Mouse (Mus musculus): ENCODE measurements around the gene Cxcr2. TPM values are rescaled to one million over a fixed set of nuclear protein-coding genes. Genes with fewer than 3 reads are reported as not detected.

Gene Cxcr2
- total and polyA plus RNA-seq, 2 experiments from 2014 or later = 0.18 to 0.52 TPM

GRCm38 (mm10) chr1:74111696-74112030 lies 42.1 kb upstream of the Cxcr2 start:
- DNase-seq (ENCODE audit: low spot score) (no peak), ATAC-seq (no peak)
- Histone ChIP-seq H3K27me3 (ENCODE audit: insufficient read depth, low read length) (no peaks in the 10 kb centered on the region), H3K9me3 (ENCODE audit: low read length) (no peaks in the 10 kb centered on the region), H3K4me1 (ENCODE audit: insufficient read depth, low read length) (peaks cover 8% of the 10 kb centered on the region), H3K27ac (peak overlapping the region; percentile 62; the same call in 1 of the 2 replicates), H3K9ac (replicated peaks; ENCODE audit: low read length) (no peak overlapping the region), H3K4me2 (ENCODE audit: low read depth, low read length) (no peak overlapping the region), H3K4me3 (ENCODE audit: low read length) (no peak overlapping the region), H3K36me3 (ENCODE audit: insufficient read depth, low read length) (no peaks in the 10 kb centered on the region)
- WGBS = 15% methylated on average over 6 of the region's 6 CpGs
- TF ChIP-seq CTCF (IDR thresholded peaks at IDR 0.05; ENCODE audit: low read depth) = no peak

- Histone ChIP-seq H3K4me1 (ENCODE audit: insufficient read depth, low read length) (peaks cover 8% of the 10 kb centered on the region), H3K27me3 (ENCODE audit: insufficient read depth, low read length) (no peaks in the 10 kb centered on the region), H3K4me2 (ENCODE audit: low read depth, low read length) (no peak overlapping the region), H3K9ac (replicated peaks; ENCODE audit: low read length) (no peak overlapping the region), H3K27ac (no peak overlapping the region), H3K9me3 (ENCODE audit: low read length) (no peaks in the 10 kb centered on the region), H3K36me3 (ENCODE audit: insufficient read depth, low read length) (no peaks in the 10 kb centered on the region), H3K4me3 (ENCODE audit: low read length) (no peak overlapping the region)
- ATAC-seq = no peak
- no peak for DNase-seq (ENCODE audit: low spot score)
- WGBS = 56% methylated on average over 3 of the region's 3 CpGs
- TF ChIP-seq CTCF (IDR thresholded peaks at IDR 0.05; ENCODE audit: low read depth) = no peak
Observed at GRCm38 (mm10) chr1:74113071-74113470, 40.7 kb upstream of the Cxcr2 start.

DNA sequence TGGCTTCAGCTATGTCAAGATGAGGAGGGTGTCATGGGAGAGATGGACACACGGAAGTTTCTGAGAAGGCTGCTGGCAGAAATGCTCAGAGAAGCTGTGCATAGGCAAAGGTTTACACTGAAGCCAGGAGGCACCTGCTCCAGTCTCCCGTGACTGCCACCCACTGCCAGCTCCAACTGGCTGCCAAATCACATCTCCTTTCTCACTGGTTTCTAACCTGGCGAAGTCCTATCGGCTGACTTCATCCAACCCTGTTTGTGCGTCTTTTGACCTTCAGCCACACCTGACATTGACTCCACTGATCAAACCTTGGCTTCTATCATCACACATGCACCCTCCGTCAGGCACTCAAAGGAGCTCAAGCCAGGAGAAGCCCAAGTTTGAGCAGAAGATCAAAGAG lies 35.9 kb upstream of the Cxcr2 start:
- Histone ChIP-seq H3K9me3 (ENCODE audit: low read length) (no peaks in the 10 kb centered on the region), H3K4me2 (ENCODE audit: low read depth, low read length) (no peak overlapping the region), H3K4me3 (ENCODE audit: low read length) (no peak overlapping the region), H3K4me1 (ENCODE audit: insufficient read depth, low read length) (0 out of 2 replicates have a peak, but pooled peaks cover 20% of the 10 kb centered on the region), H3K27me3 (ENCODE audit: insufficient read depth, low read length) (0 out of 2 replicates have a peak, but pooled peaks cover 4% of the 10 kb centered on the region), H3K27ac (no peak overlapping the region), H3K36me3 (ENCODE audit: insufficient read depth, low read length) (no peaks in the 10 kb centered on the region), H3K9ac (replicated peaks; ENCODE audit: low read length) (no peak overlapping the region)
- DNase-seq (ENCODE audit: low spot score) = no peak
- ATAC-seq = no peak
- WGBS = 81% methylated on average over 6 of the region's 6 CpGs
- no peak for TF ChIP-seq CTCF (IDR thresholded peaks at IDR 0.05; ENCODE audit: low read depth)

GRCm38 (mm10) chr1:74119115-74119514 lies 34.7 kb upstream of the Cxcr2 start:
- Histone ChIP-seq H3K4me2 (ENCODE audit: low read depth, low read length) (no peak overlapping the region), H3K4me1 (ENCODE audit: insufficient read depth, low read length) (0 out of 2 replicates have a peak, but pooled peaks cover 16% of the 10 kb centered on the region), H3K36me3 (ENCODE audit: insufficient read depth, low read length) (no peaks in the 10 kb centered on the region), H3K27ac (no peak overlapping the region), H3K9ac (replicated peaks; ENCODE audit: low read length) (no peak overlapping the region), H3K9me3 (ENCODE audit: low read length) (no peaks in the 10 kb centered on the region), H3K4me3 (ENCODE audit: low read length) (no peak overlapping the region), H3K27me3 (ENCODE audit: insufficient read depth, low read length) (0 out of 2 replicates have a peak, but pooled peaks cover 12% of the 10 kb centered on the region)
- DNase-seq (ENCODE audit: low spot score) (peak; percentile 81), ATAC-seq (peak; percentile 46; the same call in 1 of the 2 replicates)
- TF ChIP-seq CTCF (IDR thresholded peaks at IDR 0.05; ENCODE audit: low read depth) = no peak
- 40% methylated on average over 1 of the region's 1 CpGs for WGBS

DNA sequence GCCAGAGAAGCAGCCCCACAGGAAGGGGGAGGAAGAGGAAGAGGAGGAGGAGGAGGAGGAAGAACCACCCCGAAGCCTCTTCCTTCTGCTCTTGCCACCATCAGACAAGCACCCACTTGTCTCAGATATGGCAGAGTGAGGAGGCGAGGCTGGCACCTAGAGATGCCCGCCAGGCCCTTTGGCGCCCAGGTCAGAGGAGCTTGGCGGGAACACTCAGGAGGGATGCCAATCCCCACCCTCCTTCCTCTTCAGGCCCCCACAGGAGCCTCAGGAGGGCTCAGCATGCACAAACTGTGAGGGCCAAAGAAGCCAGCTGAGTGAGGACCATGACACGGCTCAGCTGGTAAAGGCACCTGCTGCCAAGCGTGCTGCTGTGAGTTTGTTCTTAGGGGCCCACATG lies 32.7 kb upstream of the Cxcr2 start:
- WGBS = 73% methylated on average over 7 of the region's 7 CpGs
- TF ChIP-seq CTCF (IDR thresholded peaks at IDR 0.05; ENCODE audit: low read depth) = no peak

DNA sequence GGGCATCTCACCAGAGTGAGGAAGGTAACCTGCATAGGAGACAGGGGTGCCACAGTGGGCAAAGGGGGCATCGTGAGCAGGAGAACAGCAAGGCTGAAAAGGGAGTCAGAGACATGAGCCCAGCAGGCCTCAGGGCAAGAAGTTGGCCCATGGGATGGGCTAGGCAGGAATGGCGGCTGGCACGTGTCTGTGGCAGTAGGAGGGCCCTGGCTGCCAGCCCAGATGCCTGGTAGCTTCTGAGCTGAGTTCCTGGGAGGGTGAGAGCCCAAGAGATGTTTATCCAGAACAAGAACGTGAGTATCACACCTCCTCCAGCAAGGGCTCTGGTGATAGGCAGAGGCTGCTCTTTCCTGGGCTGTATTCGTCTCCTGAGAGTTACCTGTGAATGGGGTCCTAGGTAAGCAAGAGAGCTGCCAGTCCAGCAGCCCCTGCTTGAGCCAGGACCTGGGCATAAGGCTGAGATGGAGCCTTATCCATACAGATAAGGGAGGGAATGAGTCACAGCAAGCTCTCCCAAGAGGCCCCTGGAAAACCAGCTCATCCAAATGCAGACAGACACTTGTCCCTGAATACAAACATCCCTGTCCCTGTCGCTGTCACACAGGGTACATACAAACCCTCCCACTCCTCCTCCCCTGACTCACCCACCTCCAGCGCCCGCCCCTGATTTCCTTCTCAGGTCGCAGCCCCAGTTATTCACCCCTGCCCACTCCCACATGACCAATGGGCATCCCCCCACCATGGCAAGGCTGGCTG lies 31.8 kb upstream of the Cxcr2 start:
- no peak overlapping the region for H3K4me2 ChIP-seq (ENCODE audit: low read depth, low read length)
- H3K27me3 ChIP-seq (ENCODE audit: insufficient read depth, low read length) = 0 out of 2 replicates have a peak, but pooled peaks cover 16% of the 10 kb centered on the region
- peak; percentile 65 for DNase-seq (ENCODE audit: low spot score)
- no peaks in the 10 kb centered on the region for H3K36me3 ChIP-seq (ENCODE audit: insufficient read depth, low read length)
- H3K27ac ChIP-seq = no peak overlapping the region
- no peak for ATAC-seq
- TF ChIP-seq CTCF (IDR thresholded peaks at IDR 0.05; ENCODE audit: low read depth) = no peak
- no peak overlapping the region for H3K4me3 ChIP-seq (ENCODE audit: low read length)
- H3K4me1 ChIP-seq (ENCODE audit: insufficient read depth, low read length) = 0 out of 2 replicates have a peak, but pooled peaks cover 16% of the 10 kb centered on the region
- 0 out of 2 replicates have a peak overlapping the region, but pooled peaks have one; percentile 9 for H3K9ac ChIP-seq (replicated peaks; ENCODE audit: low read length)
- no peaks in the 10 kb centered on the region for H3K9me3 ChIP-seq (ENCODE audit: low read length)
- WGBS = 33% methylated on average over 9 of the region's 9 CpGs

More for the DNA sequence above, 32.7 kb upstream of the Cxcr2 start:
- Histone ChIP-seq H3K9me3 (ENCODE audit: low read length) (no peaks in the 10 kb centered on the region), H3K27ac (no peak overlapping the region), H3K4me1 (ENCODE audit: insufficient read depth, low read length) (0 out of 2 replicates have a peak, but pooled peaks cover 16% of the 10 kb centered on the region), H3K4me2 (ENCODE audit: low read depth, low read length) (no peak overlapping the region), H3K9ac (replicated peaks; ENCODE audit: low read length) (no peak overlapping the region), H3K27me3 (ENCODE audit: insufficient read depth, low read length) (0 out of 2 replicates have a peak, but pooled peaks cover 16% of the 10 kb centered on the region), H3K36me3 (ENCODE audit: insufficient read depth, low read length) (no peaks in the 10 kb centered on the region), H3K4me3 (ENCODE audit: low read length) (no peak overlapping the region)
- ATAC-seq (no peak), DNase-seq (ENCODE audit: low spot score) (no peak)

DNA sequence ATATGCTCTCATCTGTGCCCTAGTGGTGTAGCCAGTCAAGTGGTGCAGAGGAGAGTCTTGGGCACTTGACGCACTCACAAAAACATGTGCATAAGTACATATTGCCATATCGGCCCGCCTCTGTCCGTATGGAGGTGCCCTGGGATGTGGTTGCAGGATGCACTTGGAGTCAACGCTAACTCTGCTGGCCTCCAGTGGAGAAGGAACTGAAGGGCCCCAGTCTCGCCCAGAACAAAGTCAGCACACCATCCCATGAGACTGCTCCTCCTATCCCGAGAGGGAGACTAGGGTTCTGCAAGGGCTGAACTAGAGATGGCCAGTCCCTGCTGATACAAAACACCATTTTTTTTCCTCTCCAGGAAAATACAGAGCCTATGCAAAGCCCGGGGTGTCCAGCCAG lies 30.6 kb upstream of the Cxcr2 start:
- DNase-seq (ENCODE audit: low spot score) (no peak), ATAC-seq (no peak)
- Histone ChIP-seq H3K4me1 (ENCODE audit: insufficient read depth, low read length) (0 out of 2 replicates have a peak, but pooled peaks cover 16% of the 10 kb centered on the region), H3K27ac (no peak overlapping the region), H3K9ac (replicated peaks; ENCODE audit: low read length) (no peak overlapping the region), H3K4me2 (ENCODE audit: low read depth, low read length) (no peak overlapping the region), H3K4me3 (ENCODE audit: low read length) (no peak overlapping the region), H3K9me3 (ENCODE audit: low read length) (no peaks in the 10 kb centered on the region), H3K36me3 (ENCODE audit: insufficient read depth, low read length) (no peaks in the 10 kb centered on the region), H3K27me3 (ENCODE audit: insufficient read depth, low read length) (0 out of 2 replicates have a peak, but pooled peaks cover 16% of the 10 kb centered on the region)
- WGBS = 66% methylated on average over 8 of the region's 8 CpGs
- TF ChIP-seq CTCF (IDR thresholded peaks at IDR 0.05; ENCODE audit: low read depth) = no peak
